17 mouse cellular contexts compared by ENCODE assay signal in the genomic region with DNA sequence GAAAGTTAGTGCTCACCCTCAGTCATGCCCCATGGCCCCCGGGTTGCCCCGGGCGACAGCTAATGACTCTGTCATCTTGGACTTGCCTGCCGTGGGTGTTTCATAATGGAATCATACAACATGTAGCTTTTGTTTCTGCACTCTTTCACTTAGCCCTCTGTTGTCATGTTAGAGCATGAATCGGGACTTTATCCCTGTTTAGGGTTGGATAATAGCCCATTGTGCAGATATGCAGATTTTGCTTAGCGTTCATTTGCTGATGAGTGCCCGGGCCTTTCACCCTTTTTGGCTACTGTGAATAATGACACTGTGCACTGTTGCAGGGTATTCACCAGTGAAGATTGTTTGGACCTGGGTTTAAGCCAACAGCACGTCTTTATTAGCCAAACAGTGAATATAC. TPM values are rescaled to one million over a fixed set of nuclear protein-coding genes. Genes with fewer than 3 reads are reported as not detected.
DNase-seq lines count a peak whose midpoint lies in the region; ATAC-seq and TF ChIP-seq lines count a peak whose summit lies in the region.
"Had no signal": no experiment of that assay in that cellular context is flagged by ENCODE, and none has a peak within 500 bp of the region (broad histone marks: within the 10 kb centered on the region; RNA-seq: fewer than 3 reads in every experiment).

No protein-coding gene starts in this region.

- ATAC-seq in hindbrain, postnatal 0 days: peak; percentile 88
- ATAC-seq: intestine, embryonic 15.5 days had no signal

- 19% methylated on average over 8 of the region's 8 CpGs for WGBS in hindbrain, postnatal 0 days

- no peaks in the 10 kb centered on the region for H3K27me3 ChIP-seq in hindbrain, postnatal 0 days (ENCODE audit: insufficient read depth, low read length)
- H3K27me3 ChIP-seq: intestine, embryonic 15.5 days had no signal

- H3K36me3 ChIP-seq in hindbrain, postnatal 0 days (ENCODE audit: insufficient read depth, low read length): no peaks in the 10 kb centered on the region
- H3K36me3 ChIP-seq: intestine, embryonic 15.5 days; limb, embryonic 13.5 days had no signal

- no peaks in the 10 kb centered on the region for H3K4me1 ChIP-seq in hindbrain, postnatal 0 days (ENCODE audit: insufficient read depth, low read length)
- H3K4me1 ChIP-seq: intestine, embryonic 15.5 days; limb, embryonic 13.5 days had no signal

- peak overlapping the region; percentile 66; the same call in 1 of the 2 replicates for H3K27ac ChIP-seq in hindbrain, postnatal 0 days
- H3K27ac ChIP-seq: intestine, embryonic 15.5 days; limb, embryonic 13.5 days had no signal

- no peak overlapping the region for H3K4me2 ChIP-seq in hindbrain, postnatal 0 days (ENCODE audit: low read depth, low read length)
- H3K4me2 ChIP-seq: intestine, embryonic 15.5 days; limb, embryonic 13.5 days; lung, embryonic 14.5 days had no signal

- no peak overlapping the region for H3K9ac ChIP-seq in hindbrain, postnatal 0 days (replicated peaks; ENCODE audit: low read length)
- H3K9ac ChIP-seq: intestine, embryonic 15.5 days; limb, embryonic 13.5 days; lung, embryonic 14.5 days had no signal

- no peaks in the 10 kb centered on the region for H3K9me3 ChIP-seq in hindbrain, postnatal 0 days (ENCODE audit: low read length)
- H3K9me3 ChIP-seq: intestine, embryonic 15.5 days; limb, embryonic 13.5 days had no signal

- no peak overlapping the region for H3K4me3 ChIP-seq in hindbrain, postnatal 0 days (ENCODE audit: low read length)
- H3K4me3 ChIP-seq: erythroblast, embryonic 14.5 days; intestine, embryonic 15.5 days; limb, embryonic 13.5 days had no signal

- peak; percentile 58 for DNase-seq in embryo, embryonic 10.5 days (ENCODE audit: low spot score)
- DNase-seq in embryo, embryonic 9.5 days (ENCODE audit: extremely low spot score): no peak
- DNase-seq in right cerebral cortex, adult 18-20 months: peak; percentile 12
- DNase-seq in right cerebral cortex, postnatal 25 days: no peak
- peak; percentile 62 for DNase-seq in hindbrain, postnatal 0 days (ENCODE audit: low spot score)
- DNase-seq in telencephalon, adult 2 months (ENCODE audit: low read depth, low spot score): peak; percentile 60
- DNase-seq in kidney, adult 9 months: no peak
- no peak for DNase-seq in adipocyte (ENCODE audit: low spot score)
- DNase-seq: adrenal gland, postnatal 36 days; cerebellum, adult 9-11 months; gastrocnemius, postnatal 14 days; kidney, postnatal 4 days; lung, embryonic 14.5 days; thymus, postnatal 14 days had no signal

- no peak for TF ChIP-seq CTCF in hindbrain, postnatal 0 days (IDR thresholded peaks at IDR 0.05; ENCODE audit: low read depth)

RNA-seq across cellular contexts. Expression of a gene that starts 8.6 kb away (rescaled TPM):
- total RNA-seq in hindbrain, postnatal 0 days (2014; rRNA removed): 48.5 and 59.0 TPM in 2 replicates
- 20.2 and 23.0 TPM in 2 replicates for polyA plus RNA-seq in hindbrain, postnatal 0 days (2015; fragmentation: Nextera tagmentation; extraction: Ambion mirVana)

RNA-seq across cellular contexts. Expression of a gene that starts 12.6 kb away (rescaled TPM):
- 1.2 and 1.5 TPM in 2 replicates for total RNA-seq in hindbrain, postnatal 0 days (2014; rRNA removed)
- polyA plus RNA-seq in hindbrain, postnatal 0 days (2015; fragmentation: Nextera tagmentation; extraction: Ambion mirVana): 0.76 and 1.2 TPM in 2 replicates
- total RNA-seq: gastrocnemius, postnatal 14 days had no signal
- polyA plus RNA-seq: erythroblast, embryonic 14.5 days; limb, embryonic 13.5 days; lung, embryonic 14.5 days had no signal

RNA-seq across cellular contexts. Expression of a gene that starts 41.3 kb away (rescaled TPM):
- total RNA-seq in hindbrain, postnatal 0 days (2014; rRNA removed): 0.07 and 0.47 TPM in 2 replicates
- polyA plus RNA-seq in hindbrain, postnatal 0 days (2015; fragmentation: Nextera tagmentation; extraction: Ambion mirVana): 0.48 and 0.49 TPM in 2 replicates

Comparison
In these comparisons a context has a peak if more than half of its experiments do, and no peak if none do; other contexts are left out.
1. DNase-seq: peak in embryo, embryonic 10.5 days (single experiment), right cerebral cortex, adult 18-20 months (single experiment), hindbrain, postnatal 0 days (single experiment) and telencephalon, adult 2 months (single experiment); none in embryo, embryonic 9.5 days (single experiment), right cerebral cortex, postnatal 25 days (single experiment), kidney, adult 9 months (single experiment) and adipocyte (single experiment).